Mouse (Mus musculus) erythroblast, embryonic 14.5 days (primary cell): ENCODE results near the gene Nup210l. TPM values are rescaled to one million over a fixed set of nuclear protein-coding genes. Genes with fewer than 3 reads are reported as not detected.

Experiments used
- H3K27me3 ChIP-seq: 2 replicates; pipeline ENCODE4 v1.6.1; 2012; ENCODE audit warnings: inconsistent platforms; ENCODE audit not compliant: control insufficient read depth
- H3K36me3 ChIP-seq: 2 replicates; pipeline ENCODE4 v1.6.1; 2012; ENCODE audit warnings: mild to moderate bottlenecking, inconsistent platforms; ENCODE audit not compliant: control insufficient read depth
- H3K4me1 ChIP-seq: 2 replicates; pipeline ENCODE4 v1.6.1; 2012; ENCODE audit warnings: inconsistent platforms; ENCODE audit not compliant: control insufficient read depth
- H3K4me3 ChIP-seq: replicated peaks from 2 replicates; pipeline ENCODE3; 2012; ENCODE audit warnings: moderate library complexity, mild to moderate bottlenecking, inconsistent platforms
- H3K9me3 ChIP-seq: 2 replicates; pipeline ENCODE4 v1.6.1; 2012; ENCODE audit warnings: low read length, inconsistent platforms, mixed read lengths; ENCODE audit not compliant: control insufficient read depth
- GATA1 ChIP-seq: IDR thresholded peaks from 2 replicates; pipeline ENCODE4 v1.6.1; 2012; ENCODE audit warnings: low read length, inconsistent platforms, mixed read lengths
- TAL1 ChIP-seq: IDR thresholded peaks from 3 replicates; pipeline ENCODE4 v1.6.1; 2012; ENCODE audit warnings: low read length, inconsistent platforms, mixed read lengths
- polyA plus RNA-seq: library from polyadenylated mRNA; stranded (reverse); fragments of >175 nt; gene quantifications from 2 replicates; pipeline ENCODE4 v1.2.3, GENCODE M21; 2012

The Nup210l gene
- polyA plus RNA-seq, 1 experiment = not detected

GRCm38 (mm10) chr3:90078224-90078623, 25.7 kb upstream of the Nup210l start:
- Histone ChIP-seq H3K9me3 (no peaks in the 10 kb centered on the region), H3K4me1 (peaks cover 50% of the 10 kb centered on the region), H3K36me3 (peaks cover 11% of the 10 kb centered on the region), H3K27me3 (peaks cover 9% of the 10 kb centered on the region; the same call in 1 of the 2 replicates), H3K4me3 (no peak overlapping the region)
- TF ChIP-seq GATA1 = no peak
- no peak for TF ChIP-seq TAL1

- Histone ChIP-seq H3K36me3 (peaks cover 12% of the 10 kb centered on the region), H3K27me3 (0 out of 2 replicates have a peak, but pooled peaks cover 3% of the 10 kb centered on the region), H3K4me3 (peak overlapping the region; percentile 100), H3K9me3 (no peaks in the 10 kb centered on the region), H3K4me1 (peaks cover 61% of the 10 kb centered on the region)
- no peak for TF ChIP-seq TAL1
- no peak for TF ChIP-seq GATA1
Observed at GRCm38 (mm10) chr3:90079133-90079762, 24.7 kb upstream of the Nup210l start.

GRCm38 (mm10) chr3:90079763-90080497, 24.0 kb upstream of the Nup210l start:
- TF ChIP-seq GATA1 (no peak), TAL1 (no peak)
- Histone ChIP-seq H3K4me3 (peak overlapping the region; percentile 100), H3K9me3 (no peaks in the 10 kb centered on the region), H3K4me1 (peaks cover 67% of the 10 kb centered on the region), H3K36me3 (peaks cover 17% of the 10 kb centered on the region), H3K27me3 (0 out of 2 replicates have a peak, but pooled peaks cover 3% of the 10 kb centered on the region)

GRCm38 (mm10) chr3:90080498-90080863, 23.5 kb upstream of the Nup210l start:
- H3K36me3 ChIP-seq = peaks cover 21% of the 10 kb centered on the region
- peaks cover 72% of the 10 kb centered on the region for H3K4me1 ChIP-seq
- peak overlapping the region; percentile 100 for H3K4me3 ChIP-seq

GRCm38 (mm10) chr3:90081365-90082240, 22.3 kb upstream of the Nup210l start:
- peaks cover 33% of the 10 kb centered on the region for H3K36me3 ChIP-seq
- H3K4me3 ChIP-seq = peak overlapping the region; percentile 53
- H3K9me3 ChIP-seq = no peaks in the 10 kb centered on the region
- TF ChIP-seq TAL1 (no peak), GATA1 (no peak)
- H3K4me1 ChIP-seq = peaks cover 78% of the 10 kb centered on the region
- no peaks in the 10 kb centered on the region for H3K27me3 ChIP-seq

More at GRCm38 (mm10) chr3:90080498-90080863, 23.5 kb upstream of the Nup210l start:
- Histone ChIP-seq H3K27me3 (0 out of 2 replicates have a peak, but pooled peaks cover 3% of the 10 kb centered on the region), H3K9me3 (no peaks in the 10 kb centered on the region)
- TF ChIP-seq TAL1 (no peak), GATA1 (no peak; the same call in 1 of the 2 replicates)

GRCm38 (mm10) chr3:90083034-90083433, 20.9 kb upstream of the Nup210l start:
- no peak for TF ChIP-seq GATA1
- no peak for TF ChIP-seq TAL1
- H3K4me3 ChIP-seq = no peak overlapping the region
- no peaks in the 10 kb centered on the region for H3K27me3 ChIP-seq
- H3K9me3 ChIP-seq = no peaks in the 10 kb centered on the region
- peaks cover 47% of the 10 kb centered on the region for H3K36me3 ChIP-seq
- H3K4me1 ChIP-seq = peaks cover 70% of the 10 kb centered on the region

- Histone ChIP-seq H3K4me1 (peaks cover 63% of the 10 kb centered on the region), H3K9me3 (no peaks in the 10 kb centered on the region), H3K36me3 (peaks cover 55% of the 10 kb centered on the region), H3K4me3 (no peak overlapping the region), H3K27me3 (no peaks in the 10 kb centered on the region)
- TF ChIP-seq GATA1 = no peak
Observed at GRCm38 (mm10) chr3:90083698-90084324, 20.1 kb upstream of the Nup210l start.

- no peak overlapping the region for H3K4me3 ChIP-seq
- no peaks in the 10 kb centered on the region for H3K27me3 ChIP-seq
- H3K36me3 ChIP-seq = peaks cover 65% of the 10 kb centered on the region
- H3K9me3 ChIP-seq = no peaks in the 10 kb centered on the region
- no peak for TF ChIP-seq GATA1
- TF ChIP-seq TAL1 = no peak
- peaks cover 56% of the 10 kb centered on the region for H3K4me1 ChIP-seq
Observed at GRCm38 (mm10) chr3:90084790-90085189, 19.1 kb upstream of the Nup210l start.
